Mouse (Mus musculus): ENCODE measurements around the gene Mrpl24.

DNA sequence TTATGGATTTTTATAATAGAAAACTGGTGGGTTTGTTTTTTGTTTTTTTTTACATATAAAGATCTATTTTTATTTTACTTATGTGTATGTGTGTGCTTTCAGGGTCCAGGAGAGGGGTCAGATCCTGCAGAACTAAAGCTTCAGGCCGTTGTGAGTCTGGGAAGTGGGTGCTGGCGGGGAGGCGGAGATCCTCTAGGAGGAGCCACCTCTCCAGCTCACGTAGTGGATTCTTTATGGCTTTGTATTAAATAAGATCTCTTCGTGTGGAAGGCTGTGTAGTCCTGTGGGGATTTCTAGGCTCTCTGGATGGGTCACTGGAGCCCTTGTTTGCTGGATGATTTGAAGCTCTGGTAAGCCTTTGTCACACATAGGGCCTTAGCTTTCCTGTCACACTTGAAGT lies 21.3 kb downstream of the Mrpl24 start:
- TF ChIP-seq CTCF (IDR thresholded peaks at IDR 0.05; ENCODE audit: control insufficient read depth, insufficient read depth, insufficient read length) (no peak), MAX (IDR thresholded peaks at IDR 0.05) (no peak), MYOD1 (IDR thresholded peaks at IDR 0.05; ENCODE audit: control insufficient read depth, insufficient read length, low read depth) (no peak), USF1 (IDR thresholded peaks at IDR 0.05; ENCODE audit: low read depth) (no peak), CEBPB (IDR thresholded peaks at IDR 0.05; ENCODE audit: low read depth) (no peak), MYOG (IDR thresholded peaks at IDR 0.05; ENCODE audit: control insufficient read depth, extremely low read depth, insufficient read length) (no peak), FOSL1 (IDR thresholded peaks at IDR 0.05; ENCODE audit: insufficient read depth, low read length, poor library complexity, severe bottlenecking) (no peak)

Measured in C2C12 (cell line).